Mouse (Mus musculus): ENCODE data around the gene Atp8a2. TPM values are rescaled to one million over a fixed set of nuclear protein-coding genes. Genes with fewer than 3 reads are reported as not detected.

The Atp8a2 gene
- total RNA-seq, 2 experiments from 2014 or later: 5.6 to 8.1 TPM

DNA sequence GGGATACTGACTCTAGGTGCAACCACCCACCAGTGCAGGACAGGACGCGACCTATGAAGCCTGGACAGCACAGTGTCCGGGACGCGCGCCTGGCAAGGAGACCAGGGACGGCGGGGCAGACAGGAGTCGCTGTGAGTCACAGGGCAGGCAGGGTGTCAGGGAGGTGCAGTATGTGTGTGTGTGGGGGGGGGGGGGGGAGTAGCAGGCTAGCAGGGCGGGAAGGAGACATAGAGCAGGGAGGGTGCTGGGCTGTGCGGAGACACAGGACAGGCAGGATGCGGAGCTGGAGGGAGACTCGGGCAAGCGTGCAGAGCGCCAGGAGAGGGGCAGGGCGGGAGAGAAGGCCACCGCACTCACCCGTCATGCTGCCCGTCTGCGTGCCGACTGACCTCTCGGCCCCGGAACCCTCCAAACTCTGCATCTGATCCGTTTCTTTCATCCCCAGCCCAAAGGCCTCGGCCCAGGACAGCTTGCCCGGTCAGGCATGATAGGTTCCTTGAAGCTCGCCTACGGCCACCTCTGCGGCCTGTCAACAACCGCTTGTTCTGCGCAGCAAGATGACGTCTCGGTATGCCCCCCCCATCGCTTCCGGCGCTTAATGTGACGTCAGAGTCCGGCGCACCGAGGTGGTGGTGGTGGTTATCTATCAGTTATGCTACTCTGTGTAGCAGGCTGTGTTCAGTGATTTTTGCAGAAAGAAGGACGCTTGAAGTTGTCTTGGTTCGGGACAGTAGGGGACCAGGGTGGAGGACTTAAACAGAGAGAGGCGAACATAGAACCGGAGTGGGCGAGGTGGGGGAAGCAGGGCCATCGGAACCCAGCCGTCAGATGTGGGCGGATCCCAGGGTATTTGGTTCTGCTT lies 599.4 kb downstream of the Atp8a2 start, which contains the start of gene Cdadc1:
Gene Cdadc1 (minus strand): TSS at position 562 of the 862 bp plus-strand sequence.
- peak; percentile 98 for DNase-seq

DNA sequence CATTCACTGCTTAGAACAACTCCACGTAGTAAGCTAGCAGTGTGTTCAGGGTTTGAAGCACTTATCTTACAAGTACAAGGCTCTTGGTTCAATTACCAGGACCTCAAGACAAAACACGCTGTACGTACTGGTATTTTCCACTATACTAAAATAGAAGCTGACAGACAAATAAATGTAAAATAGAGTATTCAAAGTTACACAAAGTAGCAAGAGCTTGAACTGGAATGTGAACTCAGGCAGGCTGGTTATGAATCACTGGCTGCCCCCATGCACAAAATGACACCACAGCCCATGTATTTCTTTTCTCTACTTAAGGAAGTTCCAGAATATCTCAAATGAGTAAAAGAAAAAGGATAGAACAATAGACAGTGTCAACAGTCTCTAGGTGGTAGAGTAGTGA lies 602.0 kb downstream of the Atp8a2 start:
- DNase-seq: no peak

DNA sequence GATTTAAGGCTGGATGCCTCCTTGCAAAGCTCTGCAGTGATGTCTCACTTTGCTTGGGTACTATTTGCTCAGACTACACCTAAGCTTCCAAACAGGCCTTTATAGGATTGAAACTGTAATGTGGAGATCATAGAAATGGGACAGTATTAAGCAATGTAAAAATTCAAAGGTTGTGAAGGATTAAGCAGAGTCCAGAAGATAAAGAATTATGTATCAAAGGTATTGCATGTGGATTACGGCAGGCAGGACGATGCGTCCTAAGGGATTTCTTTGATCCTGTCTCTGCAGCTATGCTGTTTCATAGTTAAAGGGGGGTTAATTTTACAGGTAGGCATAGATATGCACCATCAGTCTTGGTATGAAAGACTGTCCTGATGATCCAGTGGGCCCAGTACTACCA lies 604.4 kb downstream of the Atp8a2 start:
- no peak for DNase-seq

DNA sequence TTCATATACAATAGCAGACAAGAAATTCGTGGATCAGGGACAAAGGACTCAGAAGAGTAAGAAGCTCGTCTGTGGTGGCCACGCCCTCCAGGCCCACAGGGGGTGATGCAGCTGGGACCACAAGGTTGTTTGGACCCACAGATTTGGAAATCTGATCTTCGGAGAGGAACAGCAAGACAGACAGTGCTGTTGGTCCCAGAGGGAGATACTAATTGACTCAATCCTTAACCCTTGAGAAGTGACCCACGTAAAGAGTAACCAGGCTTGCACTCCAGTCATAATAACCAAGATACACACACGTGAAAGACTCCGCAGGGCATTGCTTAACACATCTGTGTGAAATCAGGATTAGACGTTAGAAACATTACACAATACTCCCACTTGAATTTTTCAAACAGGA lies 605.1 kb downstream of the Atp8a2 start:
- DNase-seq: no peak

DNA sequence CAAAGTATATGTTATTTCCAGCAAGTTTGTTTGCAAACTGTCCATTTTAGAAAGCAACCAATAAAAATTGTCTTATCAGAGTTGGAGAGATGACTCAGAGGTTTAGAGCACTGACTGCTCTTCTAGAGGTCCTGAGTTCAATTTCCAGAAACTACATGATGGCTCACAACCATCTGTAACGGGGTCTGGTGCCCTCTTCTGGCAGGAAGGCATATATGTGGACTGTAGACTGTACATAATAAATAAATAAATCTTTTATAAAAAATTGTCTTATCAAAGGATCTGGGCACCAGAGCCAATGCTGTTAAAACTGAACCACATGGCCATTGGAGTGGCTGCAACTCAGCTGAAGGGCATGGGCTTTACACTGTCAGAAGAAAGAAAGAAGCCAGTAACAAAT lies 606.4 kb downstream of the Atp8a2 start:
- DNase-seq: peak; percentile 27

Small RNA genes lying within 50 kb of the gene (microRNA-seq; reads per million reads assigned to microRNA genes)
- 0 reads per million in 2 experiments for gene Mir719

Other genes starting within 250 kb of the Atp8a2 start
- not detected for gene Nupl1, start 54.3 kb upstream of the Atp8a2 start, total RNA-seq (2021)
- 10 to 100 TPM; 50.0 to 50.6 TPM for gene Gm49336, start 54.3 kb upstream of the Atp8a2 start, total RNA-seq (2021)
- gene Mtmr6, start 68.0 kb upstream of the Atp8a2 start, total RNA-seq (2021): 10 to 100 TPM; 27.3 TPM
- under 1 TPM; 0.07 to 0.10 TPM for gene Amer2, start 176.1 kb upstream of the Atp8a2 start, total RNA-seq (2021)

Data from heart, postnatal 4 days (tissue).